Mouse (Mus musculus) skeletal muscle tissue, adult 2 months (tissue): ENCODE measurements around the gene Hsd3b6.
"Not testable (repeated sequence)": the region's sequence is repeated elsewhere in the genome, so short reads cannot be mapped to it uniquely, and the experiment has no call there.

ENCODE experiments used
- DNase-seq: peaks from one replicate; pipeline ENCODE4 v3.0.0-alpha.2; 2012; ENCODE audit warnings: low read depth, low spot score

Gene Hsd3b6

DNA sequence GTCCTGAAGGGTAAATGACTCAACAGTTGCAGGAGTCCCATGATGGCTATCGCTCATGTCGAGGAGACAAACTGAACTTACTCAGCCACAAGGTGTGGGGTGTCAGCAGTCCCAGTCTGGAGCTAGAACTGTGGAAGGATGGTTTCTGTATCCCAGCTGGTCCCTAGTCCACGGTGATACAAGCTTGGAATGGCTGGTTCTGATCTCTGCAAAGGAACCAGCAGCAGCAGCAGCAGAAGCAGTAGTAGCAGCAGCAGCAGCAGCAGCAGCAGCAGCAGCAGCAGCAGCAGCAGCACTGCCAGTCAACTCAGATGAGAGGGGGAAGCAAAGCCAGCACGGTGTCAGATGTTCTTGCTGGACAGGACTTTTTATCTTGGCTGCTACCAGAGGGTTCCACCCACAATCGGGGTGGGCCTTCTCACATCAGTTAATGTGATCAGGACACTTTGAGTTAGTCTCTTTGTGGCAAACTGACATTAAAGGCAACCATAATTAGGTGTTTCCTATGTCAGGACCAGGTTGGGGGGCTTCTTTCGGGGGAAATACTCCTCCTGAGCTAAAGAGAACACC, at the start of gene Hsd3b6:
Gene Hsd3b6, minus strand, starts transcription at position 343 of the 570 bp plus-strand sequence.
- DNase-seq = no peak

GRCm38 (mm10) chr3:98862800-98863199, 48.6 kb upstream of the Hsd3b6 start:
- DNase-seq = no peak

GRCm38 (mm10) chr3:98859576-98859975, 45.3 kb upstream of the Hsd3b6 start, which contains the start of gene Hsd3b1:
TSS of gene Hsd3b1 (minus strand) at chr3:98859794.
- DNase-seq = no peak

- no peak for DNase-seq
Measured at GRCm38 (mm10) chr3:98858051-98858450, 43.8 kb upstream of the Hsd3b6 start.

DNA sequence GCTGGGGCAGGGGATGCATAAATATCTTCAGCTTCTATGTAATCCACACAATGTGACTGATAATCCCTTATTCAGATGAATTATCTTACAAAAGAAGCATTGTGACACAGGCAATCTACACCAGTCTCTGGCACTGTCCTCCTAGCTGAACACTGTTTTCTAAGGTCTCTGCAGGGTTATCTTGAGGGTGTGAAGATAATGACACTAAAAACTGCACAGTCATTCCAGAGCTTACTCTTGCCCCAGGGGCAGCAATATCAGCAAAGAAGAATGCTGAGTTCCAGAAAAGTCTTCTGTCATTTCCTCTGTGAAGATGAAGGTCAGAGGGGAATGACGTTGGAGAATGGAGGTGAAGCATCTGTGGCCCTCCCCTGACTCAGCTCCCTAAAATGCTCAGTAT, 42.6 kb upstream of the Hsd3b6 start:
- DNase-seq = no peak

DNA sequence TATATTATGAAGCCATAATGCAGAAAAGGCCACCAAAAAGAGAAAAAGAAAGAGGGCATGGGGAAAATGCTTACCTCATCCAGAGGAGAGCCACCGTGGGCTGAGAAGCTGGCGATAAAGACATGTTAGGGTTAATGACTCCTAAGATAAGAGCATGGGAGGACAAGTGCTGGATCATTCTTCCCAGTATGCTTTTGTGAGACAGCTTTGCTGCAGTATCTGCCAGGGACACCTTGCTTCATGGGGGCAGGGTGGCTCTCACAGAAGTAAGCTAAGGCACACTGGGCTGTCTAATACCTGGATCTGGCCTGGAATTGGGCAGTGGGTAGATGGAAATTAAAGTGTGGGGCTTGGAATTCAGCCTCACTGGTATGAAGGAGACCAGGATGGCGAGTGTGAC, 40.9 kb upstream of the Hsd3b6 start:
- DNase-seq = no peak

DNA sequence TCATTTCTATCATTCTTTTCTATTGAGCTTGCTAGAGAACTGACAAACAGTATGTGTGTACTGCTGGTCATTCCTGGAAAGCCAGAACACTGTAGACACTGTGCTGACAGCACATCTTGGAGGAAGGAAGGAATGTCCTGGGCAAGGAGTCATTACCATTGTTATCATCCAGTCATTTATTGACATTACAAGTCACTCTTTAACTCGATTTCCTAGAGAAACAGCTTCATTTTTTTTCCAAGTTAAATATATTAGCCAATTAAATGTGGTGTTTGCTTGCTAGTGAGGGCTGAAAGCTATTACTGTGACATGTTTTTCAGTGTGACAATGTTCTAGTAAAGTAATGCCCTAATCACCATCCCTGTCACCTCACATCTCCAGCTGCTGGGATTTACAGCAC, 39.4 kb upstream of the Hsd3b6 start:
- no peak for DNase-seq

- DNase-seq = no peak
Measured at GRCm38 (mm10) chr3:98853051-98853450, 38.8 kb upstream of the Hsd3b6 start.

GRCm38 (mm10) chr3:98852631-98853030, 38.4 kb upstream of the Hsd3b6 start:
- no peak for DNase-seq

- DNase-seq = no peak
Measured at GRCm38 (mm10) chr3:98851853-98852252, 37.6 kb upstream of the Hsd3b6 start.

- DNase-seq = no peak
Measured at GRCm38 (mm10) chr3:98850262-98850661, 36.0 kb upstream of the Hsd3b6 start.

DNA sequence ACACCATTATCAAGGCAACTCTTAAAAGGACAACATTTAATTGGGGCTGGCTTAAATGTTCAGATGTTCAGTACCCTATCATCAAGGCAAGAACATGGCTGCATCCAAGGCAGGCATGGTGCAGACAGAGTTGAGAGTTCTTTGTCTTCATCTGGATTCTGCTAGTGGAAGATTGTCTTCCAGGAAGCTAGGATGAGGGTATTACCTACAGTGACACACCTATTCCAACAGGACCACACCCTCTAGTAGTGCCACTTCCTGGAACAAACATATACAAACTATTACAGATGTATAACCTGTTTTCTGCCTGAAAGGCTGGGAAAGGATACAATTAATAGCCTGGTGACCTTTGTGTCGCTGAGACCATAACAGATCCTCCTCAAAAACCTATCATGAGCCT, 34.7 kb upstream of the Hsd3b6 start:
- DNase-seq = no peak

DNA sequence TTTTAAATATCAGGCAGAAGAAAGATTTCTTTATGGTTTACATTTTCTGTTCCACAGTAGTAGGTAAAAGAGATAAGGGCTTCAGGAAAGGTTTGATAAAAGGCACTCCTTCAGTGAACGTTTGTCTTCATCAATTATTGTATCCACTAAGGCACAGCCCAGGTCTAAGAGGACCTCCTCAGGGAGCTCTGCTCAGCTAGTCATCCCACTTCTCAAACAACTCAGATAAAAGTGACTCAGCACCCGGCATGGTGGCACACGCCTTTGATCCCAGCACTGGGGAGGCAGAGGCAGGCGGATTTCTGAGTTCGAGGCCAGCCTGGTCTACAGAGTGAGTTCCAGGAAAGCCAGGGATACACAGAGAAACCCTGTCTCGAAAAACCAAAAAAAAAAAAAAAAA, 1.6 kb downstream of the Hsd3b6 start:
- DNase-seq = not testable (repeated sequence)

DNA sequence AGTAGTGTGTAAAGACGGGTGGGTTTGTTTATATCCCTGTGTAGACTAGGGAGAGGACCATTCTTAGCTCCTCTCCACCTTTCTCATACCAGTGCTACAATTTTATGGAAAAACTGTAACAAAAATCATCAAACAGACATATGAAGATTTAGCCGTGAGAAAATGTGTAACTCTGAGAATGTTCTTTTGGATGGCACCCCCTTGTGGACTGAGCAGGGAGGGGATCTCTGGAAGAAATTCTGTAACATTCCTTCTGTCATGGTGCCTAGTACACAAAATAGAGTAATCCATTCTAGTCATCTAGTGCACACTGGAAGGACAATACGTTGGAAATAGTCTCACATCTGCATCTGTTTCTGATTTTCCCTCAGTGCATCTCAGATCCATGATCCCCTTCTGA, 9.2 kb downstream of the Hsd3b6 start:
- not testable (repeated sequence) for DNase-seq

GRCm38 (mm10) chr3:98786551-98786950, 27.7 kb downstream of the Hsd3b6 start:
- DNase-seq = no peak

- no peak for DNase-seq
Measured at GRCm38 (mm10) chr3:98782181-98782868, 31.9 kb downstream of the Hsd3b6 start.

DNA sequence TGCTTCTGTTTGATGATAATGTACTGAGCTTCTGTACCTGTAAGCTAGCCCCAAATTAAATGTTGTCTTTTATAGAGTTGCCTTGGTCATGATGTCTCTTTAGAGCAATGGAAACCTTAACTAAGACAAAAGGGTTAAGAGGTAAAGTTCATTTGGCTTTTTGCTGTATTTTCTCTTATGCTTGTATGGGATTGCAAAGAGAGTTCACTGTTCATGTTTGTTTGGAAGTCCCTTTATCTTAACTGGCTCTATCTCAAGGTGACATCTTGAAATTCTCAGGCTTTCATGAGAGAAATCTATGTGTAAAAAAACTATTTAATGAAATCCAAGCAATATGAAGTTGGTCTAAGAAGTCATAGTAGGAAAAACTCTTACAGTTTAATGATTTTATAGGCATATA, 33.3 kb downstream of the Hsd3b6 start:
- no peak for DNase-seq

GRCm38 (mm10) chr3:98764155-98764554, 50.1 kb downstream of the Hsd3b6 start:
- DNase-seq = no peak

DNA sequence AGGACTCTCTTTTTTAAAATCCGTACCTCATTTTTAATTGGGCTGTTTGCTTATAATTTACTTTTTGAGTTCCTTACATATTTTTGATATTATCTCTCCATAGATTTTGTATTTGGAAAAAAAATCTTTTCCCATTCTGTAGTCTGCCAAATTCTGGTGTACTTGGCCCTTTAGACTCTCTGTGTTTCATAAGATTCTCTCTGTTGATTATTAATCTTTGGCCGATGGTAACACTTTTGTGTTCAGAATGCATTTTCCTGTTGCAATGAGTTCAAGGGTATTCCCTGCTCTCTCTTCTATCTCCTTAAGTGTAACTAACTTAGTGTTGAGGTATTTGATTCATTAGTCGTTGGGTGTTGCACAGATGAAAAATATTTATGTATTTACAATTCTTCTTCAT, 57.4 kb downstream of the Hsd3b6 start:
- no peak for DNase-seq
